Mouse (Mus musculus) adipocyte (in vitro differentiated cells): ENCODE results near the gene 1700016H13Rik.

Experiments
- DNase-seq: peaks from one replicate; pipeline ENCODE4 v3.0.0-alpha.2; 2016; ENCODE audit warnings: low spot score

1700016H13Rik gene

GRCm38 (mm10) chr5:103673611-103674010 lies 17.8 kb upstream of the 1700016H13Rik start:
- DNase-seq: no peak

GRCm38 (mm10) chr5:103671858-103672257 lies 16.0 kb upstream of the 1700016H13Rik start:
- DNase-seq: no peak

DNA sequence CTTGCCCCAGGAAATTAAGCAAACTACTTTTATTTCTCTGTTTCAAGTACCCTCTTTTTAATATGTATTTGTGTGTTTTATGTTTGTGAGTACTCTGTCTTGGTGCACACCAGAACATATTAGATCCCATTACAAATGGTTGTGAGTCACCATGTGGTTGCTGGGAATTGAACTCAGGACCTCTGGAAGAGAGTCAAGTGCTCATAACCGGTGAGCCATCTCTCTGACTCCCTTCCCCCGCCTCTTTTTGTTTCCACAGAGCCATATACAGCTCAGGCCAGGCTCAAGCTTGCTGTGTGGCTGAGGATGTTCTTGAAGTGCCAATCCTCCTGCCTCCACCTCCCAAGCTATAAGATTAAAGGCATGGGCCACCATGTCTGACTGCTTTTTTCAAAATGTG lies 10.1 kb upstream of the 1700016H13Rik start:
- DNase-seq: no peak

DNA sequence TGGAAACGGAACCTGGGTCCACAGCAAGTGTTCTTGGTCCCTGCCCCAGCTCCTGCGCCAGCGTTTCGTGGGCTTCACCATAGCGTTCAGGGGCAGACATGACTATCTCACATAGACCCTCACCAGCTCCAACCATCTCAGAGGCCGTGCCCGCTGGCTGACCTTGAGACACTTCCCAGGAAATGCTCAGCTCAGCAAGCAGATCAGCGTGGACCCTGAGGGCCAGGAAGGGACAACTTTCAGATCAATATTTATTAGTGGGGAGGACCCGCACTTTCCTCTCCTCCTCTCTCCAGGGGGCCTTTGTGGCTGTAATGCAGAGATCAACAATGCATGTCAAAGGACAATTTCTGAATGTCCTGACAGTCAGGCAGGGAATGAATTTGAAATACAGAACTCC lies 9.1 kb upstream of the 1700016H13Rik start:
- DNase-seq: no peak

- DNase-seq: peak; percentile 89
These were observed 3.8 kb upstream of the 1700016H13Rik start for GRCm38 (mm10) chr5:103659571-103659970.

- no peak for DNase-seq
These were observed 3.1 kb upstream of the 1700016H13Rik start for GRCm38 (mm10) chr5:103658921-103659320.

GRCm38 (mm10) chr5:103654780-103655179 lies 1.0 kb downstream of the 1700016H13Rik start:
- no peak for DNase-seq

DNA sequence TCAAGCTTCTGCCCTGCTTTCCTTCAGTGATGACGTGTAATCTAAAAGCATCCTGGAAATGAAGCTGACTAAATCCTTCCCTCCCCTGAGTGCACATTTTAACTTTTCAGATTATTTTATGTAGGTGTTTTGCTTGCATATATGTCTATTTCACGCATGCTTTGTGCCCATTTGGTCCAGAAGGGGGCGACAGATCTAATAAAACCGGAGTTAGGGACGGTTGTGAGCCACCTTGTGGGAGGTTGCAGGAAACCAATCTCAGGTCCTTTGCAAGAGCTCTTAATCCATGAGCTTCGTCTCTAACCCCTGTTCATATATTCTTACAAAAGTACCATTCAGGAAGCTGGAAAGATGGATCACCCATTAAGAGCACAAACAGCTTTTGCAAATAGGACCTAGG lies 1.6 kb downstream of the 1700016H13Rik start:
- peak; percentile 47 for DNase-seq

GRCm38 (mm10) chr5:103647320-103647719 lies 8.5 kb downstream of the 1700016H13Rik start:
- no peak for DNase-seq

DNA sequence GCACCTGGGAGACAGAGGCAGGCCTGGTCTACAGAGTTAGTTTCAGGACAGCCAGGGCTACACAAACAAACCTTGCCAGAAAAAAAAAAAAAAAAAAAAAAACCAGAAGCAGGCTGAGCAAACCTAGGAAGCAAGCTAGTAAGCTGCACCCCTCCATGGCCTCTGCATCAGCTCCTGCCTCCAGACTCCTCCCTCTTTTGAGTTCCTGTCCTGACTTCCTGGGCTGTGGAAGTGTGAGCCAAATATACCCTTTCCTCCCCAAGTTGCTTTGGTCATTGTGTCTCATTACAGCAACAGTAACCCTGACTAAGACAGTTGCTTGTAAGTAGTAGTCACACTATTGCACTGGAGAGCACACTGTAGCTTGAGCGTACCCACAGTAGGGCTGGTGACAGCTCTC lies 11.6 kb downstream of the 1700016H13Rik start:
- peak; percentile 40 for DNase-seq

- DNase-seq: no peak
These were observed 18.6 kb downstream of the 1700016H13Rik start for GRCm38 (mm10) chr5:103637162-103637561.

- DNase-seq: no peak
These were observed 25.8 kb downstream of the 1700016H13Rik start for GRCm38 (mm10) chr5:103629854-103630580.

DNA sequence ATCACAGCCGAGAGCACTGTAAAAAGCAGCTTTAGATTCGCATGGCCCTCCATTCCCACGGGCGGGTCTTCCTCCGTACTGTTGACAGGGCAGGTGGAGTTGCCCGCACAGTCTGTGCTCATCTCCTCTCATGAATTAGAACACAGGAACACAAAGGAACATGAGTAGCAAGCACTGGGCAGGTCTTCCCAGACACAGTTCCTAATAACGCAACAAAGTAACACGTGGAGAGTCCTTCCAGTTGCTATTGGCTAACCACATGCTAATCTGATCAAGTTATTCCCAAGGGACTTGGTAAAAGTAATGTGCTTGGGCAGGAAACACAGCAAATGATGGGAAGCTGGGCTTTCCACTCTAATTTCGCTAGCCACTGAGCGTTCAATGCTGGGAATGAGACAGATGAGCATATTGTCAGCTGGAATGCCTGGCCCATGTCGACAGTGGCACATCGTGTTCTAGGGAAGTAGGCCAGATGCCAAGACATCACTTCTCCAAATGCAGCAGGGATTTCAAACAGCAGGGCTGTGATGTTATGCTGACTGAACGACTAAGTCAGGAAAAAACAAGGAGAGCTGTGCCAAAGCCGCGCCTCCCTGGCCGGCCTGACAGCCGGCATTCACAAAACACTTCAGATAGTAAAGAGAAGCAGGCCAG lies 26.6 kb downstream of the 1700016H13Rik start, which contains the start of gene Slc10a6:
Slc10a6 (minus strand) TSS at position 293 of the 654 bp plus-strand sequence.
- peak; percentile 90 for DNase-seq

GRCm38 (mm10) chr5:103628499-103628898 lies 27.3 kb downstream of the 1700016H13Rik start:
- DNase-seq: no peak

- DNase-seq: no peak
These were observed 31.0 kb downstream of the 1700016H13Rik start for GRCm38 (mm10) chr5:103624831-103625230.

- no peak for DNase-seq
These were observed 33.5 kb downstream of the 1700016H13Rik start for GRCm38 (mm10) chr5:103622321-103622720.

GRCm38 (mm10) chr5:103620301-103620973 lies 35.4 kb downstream of the 1700016H13Rik start:
- peak; percentile 72 for DNase-seq

- DNase-seq: no peak
These were observed 38.6 kb downstream of the 1700016H13Rik start for GRCm38 (mm10) chr5:103617191-103617590.

GRCm38 (mm10) chr5:103614356-103614755 lies 41.5 kb downstream of the 1700016H13Rik start:
- DNase-seq: no peak

- DNase-seq: no peak
These were observed 43.5 kb downstream of the 1700016H13Rik start for GRCm38 (mm10) chr5:103612316-103612715.

- DNase-seq: no peak
These were observed 44.8 kb downstream of the 1700016H13Rik start for GRCm38 (mm10) chr5:103610856-103611472.

DNA sequence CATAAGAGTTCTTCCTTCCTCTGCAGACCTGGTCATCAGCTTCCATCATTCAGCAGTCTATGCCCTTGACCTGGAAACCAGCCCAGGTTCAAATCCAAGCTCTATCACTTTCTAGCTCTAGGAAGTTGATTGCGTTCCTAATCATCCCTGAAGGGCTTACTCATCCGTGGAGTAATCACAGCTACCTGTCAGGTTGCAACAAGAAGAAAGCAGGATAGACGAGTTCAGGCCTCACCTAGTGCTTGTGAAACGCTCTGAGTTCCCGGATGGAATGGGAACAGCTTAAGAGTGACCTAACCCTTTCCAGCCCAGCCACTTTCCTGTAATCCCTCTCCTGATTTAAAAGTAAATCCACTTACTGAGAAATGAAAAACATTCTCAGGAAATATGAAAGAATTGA lies 45.7 kb downstream of the 1700016H13Rik start:
- no peak for DNase-seq
